Mouse (Mus musculus): Measurements from ENCODE around the gene Cby3. TPM values are rescaled to one million over a fixed set of nuclear protein-coding genes. Genes with fewer than 3 reads are reported as not detected.

Gene Cby3
- polyA plus RNA-seq, 1 experiment from 2014 or later: not detected

GRCm38 (mm10) chr11:50325496-50326301 lies 28.6 kb upstream of the Cby3 start, which contains the start of gene Canx:
Gene Canx (minus strand): TSS chr11:50325673.
- H3K27me3 ChIP-seq (ENCODE audit: control insufficient read depth, insufficient read depth, low read length): no peaks in the 10 kb centered on the region
- peak within 1 kb of the TSS; percentile 72 to 87 for H3K4me3 ChIP-seq (ENCODE audit: control insufficient read depth in 1 of 2, insufficient read depth in 1 of 2, low read depth in 1 of 2, low read length in 2 of 2)
- no peaks in the 10 kb centered on the region for H3K9me3 ChIP-seq (ENCODE audit: control insufficient read depth, low read length)
- H3K36me3 ChIP-seq (ENCODE audit: control insufficient read depth, insufficient read depth, low read length): no peaks in the 10 kb centered on the region
- peaks cover 0 to 38% of the 10 kb centered on the region in 2 experiments; a peak in 3 of 4 replicates for H3K4me1 ChIP-seq (ENCODE audit: control insufficient read depth in 2 of 2, insufficient read depth in 2 of 2, low read length in 2 of 2)
- peak within 1 kb of the TSS; percentile 92 for H3K9ac ChIP-seq (ENCODE audit: low read length)
- H3K27ac ChIP-seq (replicated peaks in 1 of 2; ENCODE audit: control insufficient read depth in 1 of 2, insufficient read depth in 1 of 2, low read depth in 2 of 2, low read length in 2 of 2): peak within 1 kb of the TSS; percentile 89 to 96
- peak; percentile 97 for ATAC-seq (ENCODE audit: insufficient number of reproducible peaks, insufficient read depth, low FRiP score, low read depth)
- WGBS: under 1% methylated on average over 64 of the region's 64 CpGs
- peak within 1 kb of the TSS; percentile 86 for H3K4me2 ChIP-seq (ENCODE audit: low read length)

GRCm38 (mm10) chr11:50326302-50326966 lies 27.8 kb upstream of the Cby3 start:
- peak overlapping the region; percentile 72 to 87 for H3K4me3 ChIP-seq (ENCODE audit: control insufficient read depth in 1 of 2, insufficient read depth in 1 of 2, low read depth in 1 of 2, low read length in 2 of 2)
- peaks cover 0 to 33% of the 10 kb centered on the region in 2 experiments; a peak in 3 of 4 replicates for H3K4me1 ChIP-seq (ENCODE audit: control insufficient read depth in 2 of 2, insufficient read depth in 2 of 2, low read length in 2 of 2)
- H3K27me3 ChIP-seq (ENCODE audit: control insufficient read depth, insufficient read depth, low read length): no peaks in the 10 kb centered on the region
- no peak for ATAC-seq (ENCODE audit: insufficient number of reproducible peaks, insufficient read depth, low FRiP score, low read depth)
- no peaks in the 10 kb centered on the region for H3K9me3 ChIP-seq (ENCODE audit: control insufficient read depth, low read length)
- H3K4me2 ChIP-seq (ENCODE audit: low read length): peak overlapping the region; percentile 71
- H3K36me3 ChIP-seq (ENCODE audit: control insufficient read depth, insufficient read depth, low read length): no peaks in the 10 kb centered on the region
- peak overlapping the region; percentile 87 to 96 for H3K27ac ChIP-seq (replicated peaks in 1 of 2; ENCODE audit: control insufficient read depth in 1 of 2, insufficient read depth in 1 of 2, low read depth in 2 of 2, low read length in 2 of 2)
- H3K9ac ChIP-seq (ENCODE audit: low read length): peak overlapping the region; percentile 89
- WGBS: 4% methylated on average over 7 of the region's 7 CpGs

- no peak overlapping the region for H3K9ac ChIP-seq (ENCODE audit: low read length)
- no peak overlapping the region for H3K27ac ChIP-seq (replicated peaks in 1 of 2; ENCODE audit: control insufficient read depth in 1 of 2, insufficient read depth in 1 of 2, low read depth in 2 of 2, low read length in 2 of 2)
- ATAC-seq (ENCODE audit: insufficient number of reproducible peaks, insufficient read depth, low FRiP score, low read depth): no peak
- no peak overlapping the region for H3K4me2 ChIP-seq (ENCODE audit: low read length)
- peaks cover 0 to 19% of the 10 kb centered on the region in 2 experiments; a peak in 3 of 4 replicates for H3K4me1 ChIP-seq (ENCODE audit: control insufficient read depth in 2 of 2, insufficient read depth in 2 of 2, low read length in 2 of 2)
- H3K4me3 ChIP-seq (ENCODE audit: control insufficient read depth in 1 of 2, insufficient read depth in 1 of 2, low read depth in 1 of 2, low read length in 2 of 2): no peak overlapping the region
- WGBS: 82% methylated on average over 3 of the region's 3 CpGs
- H3K9me3 ChIP-seq (ENCODE audit: control insufficient read depth, low read length): no peaks in the 10 kb centered on the region
- H3K27me3 ChIP-seq (ENCODE audit: control insufficient read depth, insufficient read depth, low read length): no peaks in the 10 kb centered on the region
- H3K36me3 ChIP-seq (ENCODE audit: control insufficient read depth, insufficient read depth, low read length): no peaks in the 10 kb centered on the region
These were observed 26.1 kb upstream of the Cby3 start for GRCm38 (mm10) chr11:50328075-50328625.

- no peak for ATAC-seq (ENCODE audit: insufficient number of reproducible peaks, insufficient read depth, low FRiP score, low read depth)
- no peak overlapping the region for H3K9ac ChIP-seq (ENCODE audit: low read length)
- 100% methylated on average over 1 of the region's 1 CpGs for WGBS
- H3K4me3 ChIP-seq (ENCODE audit: control insufficient read depth in 1 of 2, insufficient read depth in 1 of 2, low read depth in 1 of 2, low read length in 2 of 2): no peak overlapping the region
- no peaks in the 10 kb centered on the region for H3K27me3 ChIP-seq (ENCODE audit: control insufficient read depth, insufficient read depth, low read length)
- no peaks in the 10 kb centered on the region for H3K9me3 ChIP-seq (ENCODE audit: control insufficient read depth, low read length)
- H3K27ac ChIP-seq (replicated peaks in 1 of 2; ENCODE audit: control insufficient read depth in 1 of 2, insufficient read depth in 1 of 2, low read depth in 2 of 2, low read length in 2 of 2): no peak overlapping the region
- H3K4me2 ChIP-seq (ENCODE audit: low read length): no peak overlapping the region
- H3K4me1 ChIP-seq (ENCODE audit: control insufficient read depth in 2 of 2, insufficient read depth in 2 of 2, low read length in 2 of 2): peaks cover 0 to 8% of the 10 kb centered on the region in 2 experiments; a peak in 2 of 4 replicates
- no peaks in the 10 kb centered on the region for H3K36me3 ChIP-seq (ENCODE audit: control insufficient read depth, insufficient read depth, low read length)
These were observed 24.9 kb upstream of the Cby3 start for GRCm38 (mm10) chr11:50329378-50329777.

DNA sequence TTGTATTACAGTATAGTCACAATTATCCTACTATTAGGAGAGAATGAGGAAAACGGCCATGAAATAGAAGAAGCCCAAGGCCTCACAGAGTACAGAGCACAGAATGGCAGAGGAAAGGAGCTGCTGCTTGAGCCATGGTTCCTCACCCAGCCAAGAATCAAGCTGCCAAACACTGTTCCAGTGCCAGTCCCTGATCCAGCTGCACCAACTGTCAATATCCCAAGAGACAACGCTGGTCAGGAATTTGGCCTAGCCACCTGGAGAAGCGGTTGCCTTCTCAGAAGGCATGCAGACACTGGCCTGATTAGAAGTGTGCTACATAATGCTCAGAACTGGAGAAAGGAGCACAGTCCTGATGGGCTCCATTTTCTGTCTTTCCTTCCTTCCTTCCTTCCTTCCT lies 21.1 kb upstream of the Cby3 start:
- Histone ChIP-seq H3K4me1 (ENCODE audit: control insufficient read depth in 2 of 2, insufficient read depth in 2 of 2, low read length in 2 of 2) (peaks cover 0 to 2% of the 10 kb centered on the region in 2 experiments; a peak in 1 of 4 replicates), H3K9ac (ENCODE audit: low read length) (no peak overlapping the region), H3K27ac (replicated peaks in 1 of 2; ENCODE audit: control insufficient read depth in 1 of 2, insufficient read depth in 1 of 2, low read depth in 2 of 2, low read length in 2 of 2) (no peak overlapping the region), H3K4me3 (ENCODE audit: control insufficient read depth in 1 of 2, insufficient read depth in 1 of 2, low read depth in 1 of 2, low read length in 2 of 2) (no peak overlapping the region), H3K9me3 (ENCODE audit: control insufficient read depth, low read length) (no peaks in the 10 kb centered on the region), H3K27me3 (ENCODE audit: control insufficient read depth, insufficient read depth, low read length) (no peaks in the 10 kb centered on the region), H3K36me3 (ENCODE audit: control insufficient read depth, insufficient read depth, low read length) (no peaks in the 10 kb centered on the region), H3K4me2 (ENCODE audit: low read length) (no peak overlapping the region)
- 78% methylated on average over 3 of the region's 3 CpGs for WGBS
- ATAC-seq (ENCODE audit: insufficient number of reproducible peaks, insufficient read depth, low FRiP score, low read depth): no peak

- H3K36me3 ChIP-seq (ENCODE audit: control insufficient read depth, insufficient read depth, low read length): no peaks in the 10 kb centered on the region
- no peak overlapping the region for H3K9ac ChIP-seq (ENCODE audit: low read length)
- H3K9me3 ChIP-seq (ENCODE audit: control insufficient read depth, low read length): no peaks in the 10 kb centered on the region
- 50% methylated on average over 1 of the region's 1 CpGs for WGBS
- no peaks in the 10 kb centered on the region for H3K27me3 ChIP-seq (ENCODE audit: control insufficient read depth, insufficient read depth, low read length)
- no peak overlapping the region for H3K4me2 ChIP-seq (ENCODE audit: low read length)
- no peak for ATAC-seq (ENCODE audit: insufficient number of reproducible peaks, insufficient read depth, low FRiP score, low read depth)
- no peak overlapping the region for H3K4me3 ChIP-seq (ENCODE audit: control insufficient read depth in 1 of 2, insufficient read depth in 1 of 2, low read depth in 1 of 2, low read length in 2 of 2)
- no peak overlapping the region for H3K27ac ChIP-seq (replicated peaks in 1 of 2; ENCODE audit: control insufficient read depth in 1 of 2, insufficient read depth in 1 of 2, low read depth in 2 of 2, low read length in 2 of 2)
- peaks cover 0 to 2% of the 10 kb centered on the region in 2 experiments; a peak in 1 of 4 replicates for H3K4me1 ChIP-seq (ENCODE audit: control insufficient read depth in 2 of 2, insufficient read depth in 2 of 2, low read length in 2 of 2)
These were observed 18.1 kb upstream of the Cby3 start for GRCm38 (mm10) chr11:50336126-50336525.

DNA sequence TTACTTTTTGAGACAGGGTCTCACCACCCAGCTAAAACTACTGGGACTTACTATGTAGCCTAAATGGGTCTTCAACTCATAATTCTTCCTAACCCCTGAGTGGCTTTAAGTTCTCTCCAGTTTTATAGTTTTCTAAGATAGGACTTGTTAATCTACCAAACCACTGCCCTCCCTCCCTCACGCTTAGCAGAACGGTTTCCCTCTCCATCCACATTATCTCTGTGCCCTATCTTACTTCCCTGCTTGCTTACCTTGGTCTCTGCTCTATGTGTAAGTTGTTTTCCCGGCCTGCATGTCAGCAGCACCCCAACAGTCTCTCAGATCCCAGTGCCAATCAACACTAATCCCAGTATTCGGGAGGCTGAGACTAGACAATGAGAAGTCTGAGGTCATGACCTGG lies 17.4 kb upstream of the Cby3 start:
- ATAC-seq (ENCODE audit: insufficient number of reproducible peaks, insufficient read depth, low FRiP score, low read depth): no peak
- H3K36me3 ChIP-seq (ENCODE audit: control insufficient read depth, insufficient read depth, low read length): no peaks in the 10 kb centered on the region
- H3K4me3 ChIP-seq (ENCODE audit: control insufficient read depth in 1 of 2, insufficient read depth in 1 of 2, low read depth in 1 of 2, low read length in 2 of 2): no peak overlapping the region
- no peak overlapping the region for H3K27ac ChIP-seq (replicated peaks in 1 of 2; ENCODE audit: control insufficient read depth in 1 of 2, insufficient read depth in 1 of 2, low read depth in 2 of 2, low read length in 2 of 2)
- 57% methylated on average over 4 of the region's 4 CpGs for WGBS
- no peak overlapping the region for H3K9ac ChIP-seq (ENCODE audit: low read length)
- H3K4me2 ChIP-seq (ENCODE audit: low read length): no peak overlapping the region
- no peaks in the 10 kb centered on the region for H3K27me3 ChIP-seq (ENCODE audit: control insufficient read depth, insufficient read depth, low read length)
- H3K9me3 ChIP-seq (ENCODE audit: control insufficient read depth, low read length): no peaks in the 10 kb centered on the region
- H3K4me1 ChIP-seq (ENCODE audit: control insufficient read depth in 2 of 2, insufficient read depth in 2 of 2, low read length in 2 of 2): peaks cover 0 to 2% of the 10 kb centered on the region in 2 experiments; a peak in 1 of 4 replicates
